Mouse (Mus musculus): ENCODE measurements around the gene Itk.

Gene Itk

GRCm38 (mm10) chr11:46308271-46308974, 80.9 kb downstream of the Itk start:
- no peak for DNase-seq (ENCODE audit: low read depth, low spot score)

DNA sequence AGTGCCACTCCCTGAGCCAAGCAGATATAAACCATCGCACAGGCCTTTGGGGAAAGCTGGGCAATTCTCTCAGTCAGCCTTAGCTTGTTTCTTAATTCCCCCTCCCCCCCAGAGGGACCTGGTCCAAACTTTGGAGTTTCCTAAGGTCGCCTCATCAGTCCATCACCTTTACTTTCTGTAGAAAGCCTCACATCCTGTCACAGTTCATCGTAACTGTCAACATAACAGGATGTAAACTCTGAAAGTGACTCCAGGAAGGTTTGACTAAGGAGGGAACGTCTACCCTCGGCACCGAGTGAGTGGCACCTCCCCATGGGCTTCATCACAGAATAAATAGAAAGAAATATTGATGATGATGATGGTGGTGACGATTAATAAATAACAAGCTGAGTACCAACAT, 81.5 kb downstream of the Itk start:
- no peak for DNase-seq (ENCODE audit: low read depth, low spot score)

GRCm38 (mm10) chr11:46306776-46307175, 82.5 kb downstream of the Itk start:
- no peak for DNase-seq (ENCODE audit: low read depth, low spot score)

DNA sequence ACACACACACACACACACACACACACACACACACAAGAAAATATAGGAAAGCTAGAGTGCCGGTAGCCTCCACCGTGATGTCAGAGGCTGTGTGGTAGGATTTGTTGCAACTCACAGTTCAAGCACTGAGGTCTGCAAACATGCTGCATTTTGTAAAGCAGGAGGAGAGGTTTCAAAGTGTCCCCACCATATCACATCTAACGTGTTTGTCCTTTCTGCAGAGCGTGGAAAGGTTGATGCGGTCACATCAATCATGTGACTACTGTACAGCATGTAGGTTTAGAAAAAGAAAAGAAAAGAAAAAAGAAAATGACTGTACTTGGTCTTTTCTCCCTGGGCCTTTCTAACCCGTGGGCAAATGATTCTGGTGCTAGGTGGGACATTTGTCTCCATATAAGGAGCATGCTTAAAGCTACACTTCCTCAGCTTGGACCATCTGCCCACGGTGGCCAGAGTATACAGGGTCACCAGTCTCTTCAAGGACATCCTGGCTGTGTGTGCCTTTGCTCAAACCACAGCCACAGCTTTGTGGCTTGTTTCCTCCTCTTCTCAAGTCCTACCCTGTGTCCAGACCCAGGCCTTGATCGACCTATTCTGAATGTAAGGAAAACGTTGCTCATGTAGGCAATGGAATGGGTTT, 83.3 kb downstream of the Itk start:
- no peak for DNase-seq (ENCODE audit: low read depth, low spot score)

DNA sequence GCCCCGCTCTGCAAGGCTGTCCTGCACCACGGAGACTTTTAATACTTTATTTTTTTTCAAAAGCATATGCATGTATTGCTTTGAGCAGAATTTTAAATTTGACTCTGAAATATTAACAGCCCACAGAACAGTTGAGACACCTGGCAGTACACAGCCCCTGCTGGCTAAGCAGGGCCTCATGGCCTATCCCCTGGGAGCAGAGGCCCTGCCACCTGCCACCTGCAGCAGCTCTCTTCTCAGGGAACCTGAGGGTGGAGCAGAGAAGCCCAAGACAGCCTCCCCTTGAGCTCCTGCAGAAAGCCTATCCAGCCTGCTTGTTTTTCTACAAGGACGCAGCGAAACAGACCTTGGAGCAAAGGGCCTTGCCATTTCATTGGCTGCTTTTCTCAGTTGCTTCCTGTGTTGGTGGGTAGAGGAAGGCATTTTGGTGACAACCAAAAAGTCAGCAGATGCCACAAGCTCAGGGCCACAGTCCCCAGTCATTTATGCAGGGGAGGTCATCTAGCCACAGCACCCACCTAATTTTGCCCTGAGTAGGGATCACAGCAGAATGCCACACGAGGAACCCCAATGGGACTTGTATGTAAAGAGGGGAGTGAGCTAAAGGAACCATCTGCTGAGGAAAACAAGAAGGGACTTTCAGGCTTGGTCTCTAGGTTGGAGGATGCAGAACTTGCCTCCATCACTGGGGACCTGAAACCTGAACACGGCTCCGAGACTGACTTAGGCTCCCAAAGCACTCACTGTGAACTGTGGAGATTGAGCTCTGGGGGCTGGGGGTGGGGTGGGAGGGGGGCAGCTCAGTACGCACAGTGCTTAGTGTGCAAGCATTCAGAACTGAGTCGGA, 84.2 kb downstream of the Itk start:
- DNase-seq (ENCODE audit: low read depth, low spot score), result no peak

- DNase-seq (ENCODE audit: low read depth, low spot score), result no peak
Observed at GRCm38 (mm10) chr11:46304093-46304492, 85.2 kb downstream of the Itk start.

GRCm38 (mm10) chr11:46302471-46302870, 86.8 kb downstream of the Itk start:
- DNase-seq (ENCODE audit: low read depth, low spot score), result no peak

GRCm38 (mm10) chr11:46301579-46302248, 87.6 kb downstream of the Itk start:
- DNase-seq (ENCODE audit: low read depth, low spot score), result no peak

- DNase-seq (ENCODE audit: low read depth, low spot score), result no peak
Observed at GRCm38 (mm10) chr11:46299901-46300300, 89.4 kb downstream of the Itk start.

GRCm38 (mm10) chr11:46298889-46299785, 90.2 kb downstream of the Itk start:
- DNase-seq (ENCODE audit: low read depth, low spot score), result no peak

GRCm38 (mm10) chr11:46294390-46294789, 94.9 kb downstream of the Itk start:
- DNase-seq (ENCODE audit: low read depth, low spot score), result no peak

GRCm38 (mm10) chr11:46293491-46293890, 95.8 kb downstream of the Itk start:
- no peak for DNase-seq (ENCODE audit: low read depth, low spot score)

GRCm38 (mm10) chr11:46290988-46291405, 98.3 kb downstream of the Itk start:
- DNase-seq (ENCODE audit: low read depth, low spot score), result no peak

DNA sequence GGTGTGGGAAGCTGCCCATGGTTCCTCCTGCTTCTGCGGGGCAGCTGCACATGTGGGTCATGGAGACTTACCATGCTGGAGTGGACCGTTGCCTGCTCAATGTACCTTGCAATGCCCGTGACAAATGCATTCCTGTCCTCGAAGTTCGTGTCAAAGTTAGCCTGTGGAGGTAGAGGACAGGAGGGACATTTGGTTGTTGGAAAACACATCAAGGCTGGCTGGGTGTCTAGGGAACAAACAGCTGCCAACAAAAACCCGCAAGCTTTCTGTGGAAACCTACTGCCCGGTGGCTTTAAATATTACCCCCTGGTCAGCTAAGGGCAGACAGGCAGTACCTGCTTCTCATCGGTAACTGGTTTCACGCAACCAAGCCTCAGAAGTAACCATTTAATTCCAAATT, 99.8 kb downstream of the Itk start:
- DNase-seq (ENCODE audit: low read depth, low spot score), result no peak

DNA sequence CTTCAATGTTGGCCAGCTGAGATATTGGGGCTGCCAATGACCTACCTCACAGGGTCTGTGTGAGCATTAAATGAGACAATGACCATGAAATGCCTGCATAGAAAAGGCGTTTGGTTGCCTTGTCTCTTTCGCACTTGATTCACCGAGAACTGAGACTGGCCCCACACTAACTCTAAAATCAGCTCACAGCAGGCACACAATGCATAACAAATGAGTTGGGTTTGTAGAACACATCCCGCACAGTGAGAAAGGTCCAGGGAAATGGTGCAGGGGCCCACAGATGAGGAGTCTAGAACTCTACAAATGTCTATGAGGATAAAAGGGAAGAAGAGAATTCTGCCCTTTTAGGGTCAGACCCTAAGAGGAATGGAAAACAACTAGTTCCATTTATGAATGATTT, 100.3 kb downstream of the Itk start:
- no peak for DNase-seq (ENCODE audit: low read depth, low spot score)

DNA sequence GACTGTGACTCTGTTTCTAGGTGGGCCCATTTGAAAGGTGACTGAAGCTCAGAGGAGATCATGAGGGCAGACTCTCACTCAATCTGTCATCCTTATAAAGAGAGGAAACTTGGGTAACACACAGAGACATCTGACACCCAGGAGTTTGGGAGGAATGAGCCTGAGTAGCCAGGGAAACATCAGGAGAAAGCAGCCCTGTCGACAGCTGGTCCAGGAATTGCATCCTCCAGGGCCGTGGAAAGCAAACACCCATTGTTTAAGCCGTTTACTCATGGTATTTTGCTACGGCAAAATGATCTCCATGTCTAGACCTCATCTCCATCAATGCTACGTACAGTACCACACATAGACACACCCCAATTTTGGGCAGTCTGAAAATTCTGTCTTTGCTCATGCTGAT, 101.2 kb downstream of the Itk start:
- no peak for DNase-seq (ENCODE audit: low read depth, low spot score)

GRCm38 (mm10) chr11:46286803-46287202, 102.5 kb downstream of the Itk start:
- DNase-seq (ENCODE audit: low read depth, low spot score), result no peak

DNA sequence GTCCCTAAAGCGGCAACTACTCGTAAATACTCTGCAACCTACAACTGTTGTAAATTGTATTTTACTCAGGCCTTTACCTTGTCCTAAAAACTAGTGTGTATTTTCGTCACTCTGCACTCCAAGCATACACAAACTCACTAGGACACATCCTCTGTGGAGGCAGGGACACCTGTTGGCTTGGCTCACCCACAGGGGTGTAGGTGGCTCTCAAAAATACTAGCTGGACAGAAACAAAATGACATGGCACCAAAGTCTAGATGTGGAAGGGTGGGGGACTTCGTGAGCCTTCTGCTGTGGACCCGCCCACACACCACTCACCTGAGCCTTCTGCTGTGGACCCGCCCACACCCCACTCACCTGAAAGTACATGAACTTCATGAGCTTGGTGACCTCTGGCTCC, 105.5 kb downstream of the Itk start:
- DNase-seq (ENCODE audit: low read depth, low spot score), result no peak

DNA sequence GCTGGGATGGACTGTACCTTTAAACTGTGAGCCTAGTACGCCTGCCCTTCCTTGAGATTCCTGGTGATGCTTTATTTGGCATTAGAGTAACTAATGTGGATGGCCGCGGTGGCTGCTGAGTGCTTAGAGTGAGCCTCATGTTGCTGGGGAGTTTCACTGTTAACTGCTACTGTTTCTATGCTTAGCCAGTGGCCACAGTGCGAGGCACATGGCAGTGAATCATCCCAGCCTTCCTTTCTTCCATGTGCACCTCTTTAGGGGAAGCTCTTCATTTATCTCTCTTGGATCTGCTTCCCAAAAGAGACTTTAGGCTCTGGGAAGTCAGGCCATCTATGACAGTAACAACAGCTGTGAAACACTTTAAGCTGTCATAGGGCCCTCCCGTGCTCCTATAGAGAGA, 106.7 kb downstream of the Itk start:
- DNase-seq (ENCODE audit: low read depth, low spot score), result no peak

- no peak for DNase-seq (ENCODE audit: low read depth, low spot score)
Observed at GRCm38 (mm10) chr11:46278709-46279108, 110.6 kb downstream of the Itk start.

DNA sequence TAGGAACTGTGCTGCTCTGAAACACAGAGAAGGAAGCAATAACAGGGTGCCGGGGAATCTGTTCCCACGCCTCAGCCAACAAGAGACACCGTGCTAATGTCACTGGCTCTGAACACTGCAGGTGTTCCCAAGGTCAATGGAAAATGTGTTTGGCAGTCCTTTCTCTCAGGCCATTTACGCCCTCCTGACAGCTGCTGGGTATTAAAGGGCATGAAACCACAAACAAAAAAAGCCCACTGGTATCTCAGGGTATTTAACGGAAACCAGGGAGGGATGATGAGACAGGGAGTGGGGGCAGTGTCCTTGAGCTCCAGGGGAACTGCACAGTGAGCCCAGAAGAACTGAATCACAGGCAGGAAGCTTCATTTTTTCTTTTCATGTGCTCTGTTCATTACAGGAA, 111.2 kb downstream of the Itk start:
- no peak for DNase-seq (ENCODE audit: low read depth, low spot score)

All from retina, adult 2 months (tissue).